Mouse (Mus musculus): ENCODE measurements around the gene Tcl1.
A peak's percentile ranks its signal among the peaks of the same experiment; 100 is the strongest.
"Not testable (repeated sequence)": the region's sequence is repeated elsewhere in the genome, so short reads cannot be mapped to it uniquely, and the experiment has no call there.

Gene Tcl1

DNA sequence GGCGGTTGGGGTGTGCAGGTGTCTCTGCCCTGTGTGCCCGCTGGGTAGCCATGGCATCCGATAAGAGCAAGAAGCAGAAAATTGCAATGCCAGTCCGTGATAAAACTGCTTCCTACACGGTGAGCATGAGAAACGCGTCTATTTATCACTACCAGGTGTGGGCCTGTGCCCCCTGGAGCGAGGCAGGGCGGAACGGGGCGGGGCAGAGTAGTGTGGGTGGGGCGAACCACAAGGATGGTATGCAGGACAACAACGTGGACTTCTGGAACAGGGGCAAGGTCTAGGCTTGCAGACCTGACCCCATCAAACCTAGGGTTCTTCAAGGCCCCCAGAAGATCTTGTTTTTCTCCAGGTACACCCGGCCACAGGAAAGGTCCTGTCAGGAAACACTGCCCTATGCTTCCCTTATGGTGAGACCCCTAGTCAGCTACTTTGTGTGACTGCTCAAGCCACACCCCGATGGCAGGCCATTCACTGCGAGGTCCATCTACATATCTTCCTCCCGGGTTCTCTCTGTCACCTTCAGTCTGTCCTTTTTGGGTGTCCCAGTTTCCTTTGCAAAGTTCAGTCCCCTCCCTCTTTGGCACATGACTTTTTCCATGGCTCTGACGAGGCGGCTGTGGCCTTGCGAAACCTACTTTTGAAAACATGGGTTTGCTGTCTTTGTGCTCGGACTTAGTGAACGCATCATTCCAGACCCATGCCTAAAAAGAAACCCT is at the start of gene Tcl1:
TSS of gene Tcl1 (minus strand) at position 193 of the 719 bp plus-strand sequence.
- no peak for DNase-seq

DNA sequence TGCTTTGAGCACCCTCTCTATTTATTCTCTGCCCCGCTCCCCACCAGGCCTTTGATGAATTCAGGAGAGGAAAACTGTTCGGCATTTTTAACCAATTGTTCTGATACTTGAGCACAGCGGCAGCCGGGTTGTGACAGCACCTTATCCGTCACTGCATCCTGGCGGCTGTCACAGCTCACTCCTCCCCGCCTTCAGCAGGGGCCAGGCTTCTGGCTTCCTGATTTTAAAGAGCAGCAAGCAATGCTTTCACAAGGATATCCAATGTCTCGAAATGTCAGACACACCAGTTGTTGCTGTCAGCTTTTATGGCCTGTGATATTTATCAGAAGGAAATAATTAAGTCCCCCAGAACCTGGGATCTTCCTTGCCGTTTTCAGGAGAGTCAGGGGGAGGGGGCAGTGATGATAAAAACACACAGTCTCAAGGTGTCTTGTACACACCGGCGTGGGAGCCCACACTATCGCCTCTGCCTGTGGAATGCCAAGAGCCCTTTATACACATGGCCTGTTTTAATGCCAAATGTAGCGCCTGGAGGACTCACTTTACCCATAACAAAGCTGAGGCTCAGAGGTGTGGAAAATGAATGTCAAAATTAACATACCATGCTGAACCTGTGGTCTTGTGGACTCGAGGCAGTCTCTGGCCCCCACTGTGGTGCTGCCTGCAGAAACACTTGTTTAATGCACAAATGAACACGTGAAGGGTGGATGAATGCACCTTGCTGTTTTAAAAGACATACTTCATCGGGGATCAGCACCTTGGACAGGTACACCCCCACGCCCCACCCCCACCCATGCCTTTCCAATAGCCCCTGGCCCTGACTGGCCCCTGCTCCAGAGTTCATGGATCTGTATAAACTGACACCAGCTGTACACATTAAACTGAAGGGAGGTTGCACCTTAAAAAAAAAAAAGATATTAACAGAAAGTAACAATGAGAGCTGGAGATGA is 48.7 kb upstream of the Tcl1 start:
- no peak for DNase-seq

DNA sequence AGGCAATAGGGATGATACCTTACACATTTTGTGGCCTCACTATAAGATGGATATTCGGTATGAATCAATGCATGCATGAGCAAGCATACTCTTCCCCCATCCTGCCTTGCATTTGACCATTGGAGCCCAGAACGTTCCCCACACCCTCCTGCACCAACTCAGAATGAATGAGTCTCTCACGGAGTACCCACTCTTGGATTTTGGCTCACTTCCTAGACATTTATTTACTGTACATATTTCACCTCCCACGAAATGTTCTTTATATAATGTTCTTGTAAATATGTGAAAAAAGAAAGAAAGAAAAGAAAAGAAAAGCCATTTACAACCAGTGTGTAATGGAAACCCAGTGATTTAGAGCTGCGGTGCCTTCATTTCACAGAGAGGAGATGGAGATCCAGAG is 44.5 kb upstream of the Tcl1 start:
- no peak for DNase-seq

DNA sequence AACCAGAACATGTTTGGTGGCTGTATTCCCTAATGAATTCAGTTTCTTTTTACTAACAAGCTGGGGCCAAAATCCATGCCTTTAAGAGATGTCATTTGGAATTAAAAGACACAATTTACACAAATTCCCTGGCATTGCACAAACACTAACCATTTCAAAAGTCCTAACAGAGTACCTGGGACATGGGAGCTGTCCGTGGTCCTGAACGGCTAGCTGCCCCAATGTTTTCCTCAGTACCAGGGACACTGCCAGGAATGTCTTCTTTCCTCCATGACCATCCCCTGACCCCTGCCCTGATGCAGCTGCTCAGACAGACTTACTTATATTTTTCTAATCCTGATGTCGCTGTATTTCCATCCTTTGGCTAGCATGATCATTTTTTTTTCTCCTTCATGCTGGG is 43.5 kb upstream of the Tcl1 start:
- no peak for DNase-seq

DNA sequence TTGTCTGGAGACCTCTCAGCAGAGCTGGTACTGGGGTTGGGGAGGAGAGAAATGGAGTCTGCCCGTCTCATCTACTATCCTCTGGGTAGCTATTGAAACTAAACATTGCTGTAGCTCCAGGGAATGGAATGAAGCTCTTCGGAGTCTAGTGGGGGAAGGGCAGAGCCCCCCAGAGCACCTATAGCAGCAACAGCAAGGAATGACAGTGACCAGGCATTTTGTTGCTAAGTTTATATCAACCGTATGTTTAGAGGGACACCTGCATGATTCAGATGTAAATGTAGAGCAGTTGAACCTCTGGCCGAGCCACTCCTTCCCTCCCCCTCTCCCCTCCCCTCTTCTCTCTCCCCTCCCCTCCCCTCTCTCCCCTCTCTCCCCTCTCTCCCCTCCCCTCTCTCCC is 36.6 kb upstream of the Tcl1 start:
- DNase-seq, result no peak

DNA sequence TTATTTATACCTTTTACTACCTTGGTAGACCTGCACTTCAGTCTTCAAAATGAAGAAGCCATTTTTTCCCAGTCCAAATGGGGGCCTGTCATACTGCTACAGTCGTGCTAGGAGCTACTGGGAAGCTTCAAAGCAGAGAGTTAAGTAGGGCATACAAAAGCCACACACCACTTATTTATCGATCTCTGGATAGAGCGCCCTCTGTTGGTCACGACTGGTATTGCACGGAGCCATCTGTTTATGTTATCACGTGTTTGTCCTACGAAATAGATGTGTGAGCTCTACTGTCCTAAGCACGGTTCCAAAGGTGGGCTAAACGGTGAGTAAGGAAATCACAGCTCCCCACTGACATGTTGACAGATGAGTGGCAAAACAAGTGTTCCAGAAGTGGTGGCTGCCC is 36.2 kb upstream of the Tcl1 start:
- peak; percentile 11 for DNase-seq

DNA sequence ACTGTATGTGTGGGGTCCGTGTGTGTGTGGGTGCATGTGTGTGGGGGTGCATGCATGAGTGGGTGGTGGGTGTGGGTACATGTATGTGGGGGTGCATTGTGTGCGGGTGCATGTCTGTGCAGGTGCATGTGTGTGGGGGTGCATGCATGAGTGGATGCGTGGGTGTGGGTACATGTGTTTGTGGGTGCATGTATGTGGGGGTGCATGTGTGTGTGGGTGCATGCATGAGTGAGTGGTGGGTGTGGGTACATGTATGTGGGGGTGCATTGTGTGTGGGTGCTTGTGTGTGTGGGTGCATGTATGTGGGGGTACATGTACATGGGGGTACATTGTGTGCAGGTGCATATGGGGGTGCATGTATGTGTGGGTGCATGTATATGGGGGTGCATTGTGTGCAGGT is 31.2 kb upstream of the Tcl1 start:
- no peak for DNase-seq

DNA sequence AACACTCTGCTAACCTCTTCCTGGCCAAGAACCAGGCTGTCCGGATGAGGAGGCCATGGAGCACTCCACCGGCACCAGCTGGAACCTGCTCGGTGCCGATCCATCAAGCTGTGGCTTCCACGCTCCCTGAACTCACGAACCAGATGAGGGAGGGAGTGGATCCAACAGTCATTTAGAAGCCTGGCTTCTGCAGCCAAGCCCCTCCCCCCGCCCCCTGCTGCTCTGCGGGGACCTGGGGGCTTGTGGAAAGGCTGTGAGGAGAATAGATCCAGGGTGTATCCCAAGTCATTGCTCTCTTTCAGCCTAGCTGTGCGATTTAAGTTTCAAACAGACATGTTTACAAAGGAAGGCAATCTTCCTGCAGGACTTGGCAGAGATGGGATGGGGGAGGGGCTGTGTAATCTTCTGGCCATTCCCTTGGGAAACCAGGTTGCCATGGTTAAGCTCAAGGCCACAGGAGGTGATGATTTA is 26.2 kb upstream of the Tcl1 start:
- DNase-seq, result peak; percentile 7

DNA sequence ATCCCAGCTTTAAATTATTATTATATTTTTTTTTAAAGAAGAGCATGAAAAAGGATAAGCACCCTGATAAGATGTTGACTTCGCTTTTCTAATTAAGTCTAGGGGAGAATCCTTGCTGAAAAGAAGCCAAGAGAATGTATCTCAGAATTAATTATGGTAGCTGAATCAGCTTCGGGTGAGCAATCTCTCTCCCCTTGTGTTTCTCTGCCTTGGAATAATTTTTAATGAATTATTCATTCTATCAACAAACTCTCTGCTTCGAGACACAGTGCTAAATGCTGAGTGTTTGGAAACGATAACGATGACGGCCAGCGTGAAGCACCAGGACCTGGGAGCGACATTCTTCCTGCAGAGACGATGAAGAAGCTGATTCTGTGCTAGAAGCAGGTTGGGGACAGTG is 16.5 kb upstream of the Tcl1 start:
- DNase-seq, result no peak

DNA sequence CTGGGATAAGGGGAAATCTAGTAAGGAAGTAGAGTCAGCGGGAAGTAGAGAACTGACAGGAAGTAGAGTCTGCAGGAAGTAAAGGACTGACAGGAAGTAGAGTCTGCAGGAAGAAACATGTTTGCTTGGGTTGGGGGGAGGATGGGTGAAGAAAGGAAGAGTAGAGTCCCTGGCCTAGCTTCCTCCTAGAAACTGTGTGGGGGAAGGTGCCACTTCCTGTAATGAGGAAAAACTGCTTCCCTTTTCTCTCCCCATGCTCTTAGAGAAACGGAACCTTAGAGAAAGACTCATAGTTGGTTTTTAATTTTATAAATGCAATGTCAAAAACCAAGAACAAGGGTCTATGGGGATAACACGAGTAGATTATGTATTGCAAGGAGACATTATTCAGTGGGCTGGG is 12.5 kb upstream of the Tcl1 start:
- DNase-seq, result no peak

DNA sequence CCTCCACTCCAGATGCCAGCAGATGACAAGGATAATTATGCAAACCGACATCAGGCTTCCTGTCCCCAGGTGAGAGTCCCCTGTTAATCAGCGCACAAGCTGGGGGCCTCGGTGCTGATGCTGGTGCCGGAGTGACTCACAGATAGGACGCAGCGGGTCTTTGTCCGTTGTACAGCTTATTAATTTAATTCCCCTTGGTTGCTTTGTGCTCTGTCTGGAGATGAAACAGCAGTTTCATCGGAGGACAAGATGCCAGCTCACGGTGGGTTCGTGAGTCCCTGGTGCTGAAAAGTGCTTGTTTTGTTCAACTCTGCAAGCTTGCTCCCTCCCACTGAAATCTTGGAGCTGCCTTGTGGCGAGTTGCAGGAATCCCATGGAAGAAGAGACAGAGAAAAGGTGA is 11.8 kb upstream of the Tcl1 start:
- no peak for DNase-seq

DNA sequence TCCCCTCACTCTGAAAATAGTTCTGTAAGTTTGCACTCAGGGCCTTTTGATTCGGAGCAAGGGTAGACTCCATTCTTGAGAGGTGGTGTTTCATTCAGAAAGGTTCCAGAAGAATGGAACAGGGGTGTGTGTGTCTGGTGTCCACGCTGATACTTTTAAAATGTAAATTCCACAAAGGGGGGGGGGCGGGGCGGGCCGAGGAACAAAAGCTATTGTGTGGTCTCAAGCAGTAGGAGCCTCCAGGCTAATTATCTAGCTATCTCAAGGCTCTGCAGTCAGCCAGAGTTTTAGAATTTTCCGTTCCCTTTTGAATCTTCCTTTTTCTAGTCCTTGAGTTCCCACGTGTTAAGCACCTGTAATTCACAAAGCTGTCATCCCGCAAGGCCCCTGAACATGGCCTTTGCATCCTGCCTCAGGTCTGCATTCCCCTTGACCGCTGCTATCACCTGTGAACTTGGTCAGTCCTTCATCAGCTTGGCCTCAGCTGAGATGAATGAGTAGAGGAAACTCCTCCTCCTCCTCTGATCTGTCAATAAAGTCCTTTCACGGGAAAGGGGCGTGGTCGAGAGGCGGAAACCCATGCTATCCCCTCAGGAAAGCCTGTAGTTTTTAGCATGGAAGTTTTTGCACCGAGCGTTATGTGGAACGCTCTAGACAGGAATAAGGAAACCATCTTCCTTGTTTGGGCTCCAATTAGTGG is 2.2 kb upstream of the Tcl1 start:
- DNase-seq, result no peak

DNA sequence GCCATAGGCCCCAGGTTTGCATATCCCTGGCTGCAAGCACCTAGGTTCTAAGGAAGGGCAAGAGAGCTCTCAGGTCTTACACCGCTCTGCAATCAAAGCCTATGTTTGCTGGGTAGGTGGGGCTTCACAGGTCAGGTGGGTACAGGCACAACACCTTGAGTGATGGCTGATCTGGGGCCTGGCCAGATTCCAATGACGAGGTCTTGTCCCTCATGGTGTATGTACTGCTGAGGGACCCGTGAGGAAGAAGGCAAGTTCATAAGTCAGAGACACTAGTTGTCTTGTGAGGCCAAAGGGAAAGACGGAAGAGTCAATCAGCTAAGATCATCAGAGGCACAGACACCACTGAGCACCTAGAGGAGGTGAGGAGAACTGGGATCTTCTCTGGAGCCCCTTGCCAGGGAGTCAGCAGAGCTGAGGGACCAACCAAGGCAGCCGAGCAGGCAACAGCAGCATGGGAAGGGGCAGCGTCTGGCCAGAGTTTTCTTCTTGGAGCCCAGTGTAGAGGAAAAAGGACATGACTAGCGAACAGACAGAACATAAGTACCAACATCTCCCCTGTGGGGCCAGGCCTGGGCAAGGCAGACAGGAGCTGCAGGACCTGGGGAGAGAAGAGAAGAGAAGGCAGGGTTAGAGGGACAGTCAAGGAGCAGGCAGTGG is 5.4 kb downstream of the Tcl1 start:
- no peak for DNase-seq

DNA sequence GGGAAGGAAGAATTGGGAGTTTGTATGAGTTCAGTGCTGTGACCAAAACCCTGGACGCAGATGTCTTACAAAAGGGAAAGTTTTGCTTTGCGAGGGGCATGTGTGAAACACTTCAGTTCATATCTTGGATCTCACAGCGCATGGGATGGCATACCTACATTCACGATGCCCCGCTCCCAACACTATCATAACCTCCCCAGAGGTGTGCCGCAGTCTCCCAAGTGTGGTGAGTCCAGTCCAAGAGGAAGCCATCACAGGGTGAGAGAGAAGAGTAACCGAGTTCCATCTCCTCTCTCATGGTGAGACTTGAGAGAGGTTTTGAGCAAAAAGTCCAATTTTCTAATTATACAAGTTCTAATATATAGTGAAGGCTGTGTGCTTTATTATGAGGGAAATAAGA is 13.4 kb downstream of the Tcl1 start:
- DNase-seq, result no peak

DNA sequence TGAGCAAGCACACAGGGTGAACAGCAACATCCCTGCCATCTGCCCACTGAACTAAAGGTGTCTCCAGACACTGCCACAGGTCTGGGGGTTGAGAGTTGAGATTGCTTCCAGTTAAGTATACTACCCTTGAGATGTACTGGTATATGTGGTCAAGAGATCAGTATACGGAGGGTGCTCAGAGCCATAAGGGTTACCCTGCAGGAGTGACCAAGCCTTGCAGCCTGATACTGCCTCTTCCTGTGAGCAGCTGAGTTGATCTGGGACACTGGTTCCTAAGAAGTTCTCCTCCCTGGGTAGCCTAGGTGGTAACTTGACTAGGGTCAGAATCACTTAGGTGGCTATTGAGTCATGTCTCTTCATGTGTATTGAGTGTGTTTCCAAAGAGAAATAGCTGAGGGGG is 14.2 kb downstream of the Tcl1 start:
- DNase-seq, result no peak

DNA sequence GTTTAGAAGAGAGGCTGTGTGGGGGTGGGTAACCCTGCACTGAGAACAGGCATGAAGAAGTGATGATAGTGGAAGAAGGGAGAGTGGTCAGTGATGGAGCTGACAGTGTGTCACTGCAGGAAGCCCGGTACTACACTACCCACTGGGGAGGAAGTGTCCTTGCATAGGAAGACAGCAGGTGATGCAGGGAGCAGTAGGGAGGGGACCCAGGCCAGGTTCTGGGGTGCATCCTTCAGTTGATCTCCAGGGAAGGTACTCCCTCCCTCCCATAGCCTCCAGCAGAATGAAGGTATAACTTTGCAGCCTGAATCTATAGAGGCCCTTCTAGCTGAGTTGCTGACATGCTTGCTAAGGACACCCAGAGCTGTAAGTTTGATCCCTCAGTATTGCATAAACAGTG is 15.5 kb downstream of the Tcl1 start:
- DNase-seq, result no peak

DNA sequence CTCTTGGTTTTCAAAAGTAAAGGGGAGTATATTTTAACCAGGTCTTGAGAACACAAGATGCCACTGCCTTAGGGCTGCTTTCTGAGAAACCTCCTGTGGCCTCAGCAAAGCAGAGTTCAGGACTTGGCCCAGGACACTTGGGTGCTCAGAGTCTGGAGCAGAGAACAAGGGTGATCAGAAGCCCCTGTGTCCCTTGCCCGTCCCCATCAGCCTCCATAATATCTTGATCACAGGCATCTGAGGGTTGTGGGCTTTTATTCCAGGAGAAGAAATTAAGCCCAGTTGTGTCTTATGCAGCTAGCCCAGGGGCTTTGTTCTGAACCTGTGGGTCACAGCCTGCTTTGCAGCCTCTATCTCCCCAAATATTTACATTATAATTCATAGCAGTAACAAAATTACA is 20.9 kb downstream of the Tcl1 start, which contains the start of gene Tcl1b4:
TSS of gene Tcl1b4 (plus strand) at position 301 of the 400 bp plus-strand sequence.
- not testable (repeated sequence) for DNase-seq

DNA sequence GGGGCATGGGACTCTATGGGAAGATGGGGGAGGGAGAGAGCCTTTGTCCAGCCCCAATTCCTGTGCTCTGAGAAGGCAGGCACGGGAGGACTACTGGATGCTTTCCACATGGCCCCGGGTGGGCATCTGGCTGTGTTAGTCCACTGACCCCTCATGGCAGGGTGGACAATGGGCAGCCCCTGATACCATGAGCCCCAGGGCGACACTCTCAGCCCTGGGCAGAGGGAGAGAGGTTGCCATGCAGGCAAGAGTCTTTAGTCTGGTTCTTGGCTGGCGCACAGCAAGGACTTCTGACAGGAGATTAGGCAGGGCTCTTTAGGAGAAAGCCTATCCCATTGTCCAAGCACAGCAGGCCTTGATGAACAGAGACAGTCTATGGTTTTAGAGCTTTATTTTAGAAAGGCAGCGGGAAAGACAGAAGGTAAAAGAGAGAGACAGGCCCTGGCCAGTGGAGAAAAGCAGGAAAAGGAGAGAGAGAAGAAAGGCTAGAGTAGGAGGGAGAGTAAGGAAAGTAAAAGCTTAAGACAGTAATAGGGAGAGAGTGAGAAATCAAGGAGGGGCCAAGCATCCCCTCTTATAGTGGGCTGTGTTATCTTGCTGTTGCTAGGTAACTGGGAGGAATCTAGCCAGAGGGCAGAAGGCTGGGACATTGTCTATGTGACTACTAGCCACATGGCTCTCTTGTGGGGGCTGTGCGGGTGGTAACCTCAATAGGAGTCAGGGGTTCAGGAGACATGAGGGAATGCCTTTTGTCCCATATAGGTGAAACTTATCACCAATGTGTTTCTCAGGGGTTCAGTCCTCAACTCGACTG is 22.7 kb downstream of the Tcl1 start:
- not testable (repeated sequence) for DNase-seq

DNA sequence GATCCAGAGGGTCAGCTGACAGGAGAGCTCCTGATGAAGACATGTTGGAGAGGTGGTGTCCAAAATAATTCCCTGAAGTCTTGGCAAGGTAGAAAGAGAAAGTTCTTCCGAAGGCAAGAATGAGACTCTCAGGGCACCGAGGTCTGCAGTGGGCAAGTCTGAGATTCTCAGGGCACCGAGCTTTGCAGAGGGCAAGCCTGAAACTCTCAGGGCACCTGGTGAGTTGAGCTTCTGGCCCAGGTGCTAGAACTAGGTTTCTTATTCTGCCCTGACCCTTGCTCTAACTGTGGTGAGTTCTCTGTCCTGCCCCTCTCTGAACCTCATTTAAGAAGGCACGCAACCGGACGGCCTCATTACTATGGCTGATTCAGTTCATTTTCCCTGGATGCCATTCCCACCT is 31.9 kb downstream of the Tcl1 start, which contains the start of gene Tcl1b3:
TSS of gene Tcl1b3 (plus strand) at position 301 of the 400 bp plus-strand sequence.
- not testable (repeated sequence) for DNase-seq

DNA sequence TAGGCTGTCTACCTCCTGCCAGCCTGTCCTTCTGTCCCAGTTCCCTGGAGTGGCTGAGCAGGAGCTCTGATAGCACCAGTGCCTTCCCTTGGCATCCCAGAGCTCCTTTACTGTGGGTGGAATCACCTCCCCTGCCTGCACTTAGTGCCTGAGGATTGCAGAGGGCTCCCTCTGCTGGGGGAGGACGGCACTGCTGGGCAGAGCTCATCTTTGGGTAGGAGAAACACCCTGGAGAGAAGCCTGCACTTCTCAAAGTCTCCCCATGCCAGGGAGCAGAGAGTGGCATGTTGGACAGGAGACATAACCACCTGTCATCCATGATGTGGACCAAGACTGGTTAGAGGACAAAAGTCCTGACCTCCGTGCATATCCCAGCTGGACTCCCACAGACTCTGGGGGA is 33.6 kb downstream of the Tcl1 start:
- not testable (repeated sequence) for DNase-seq

DNA sequence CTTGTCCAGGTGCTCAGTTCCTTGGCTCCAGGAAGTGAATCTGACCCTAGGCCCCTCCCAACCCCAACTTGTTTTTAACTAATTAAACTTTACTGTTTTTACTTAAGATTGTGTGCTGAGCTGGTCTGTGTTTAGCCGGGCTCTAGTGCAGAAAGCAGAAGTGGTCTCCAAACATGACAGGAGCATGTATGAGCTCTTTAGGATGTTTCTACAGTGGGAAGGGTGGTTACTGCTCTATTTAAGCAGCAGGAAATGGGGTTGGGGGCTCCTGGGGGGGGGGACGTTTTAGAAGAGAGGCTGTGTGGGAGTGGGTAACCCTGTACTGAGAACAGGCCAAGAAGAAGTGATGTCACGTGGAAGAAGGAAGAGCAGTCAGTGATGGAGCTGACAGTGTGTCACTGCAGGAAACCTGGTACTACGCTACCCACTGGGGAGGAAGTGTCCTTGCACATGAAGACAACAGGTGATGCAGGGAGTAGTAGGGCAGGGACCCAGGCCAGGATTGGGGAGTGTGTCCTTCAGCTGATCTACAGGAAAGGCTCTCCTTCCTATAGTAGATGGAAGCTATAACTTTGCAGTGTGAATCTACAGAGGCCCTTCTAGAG is 41.5 kb downstream of the Tcl1 start:
- not testable (repeated sequence) for DNase-seq
